Mouse (Mus musculus) c-Kit-positive CD71-negative TER-119-negative erythroid progenitor cells, embryonic 14.5 days (primary cell): Measurements from ENCODE around the gene Ccndbp1.
"Not testable (repeated sequence)": the region's sequence is repeated elsewhere in the genome, so short reads cannot be mapped to it uniquely, and the experiment has no call there.

ENCODE experiments used
- DNase-seq: peaks from one replicate; pipeline ENCODE4 v3.0.0-alpha.2; 2013; ENCODE audit warnings: low read depth

Ccndbp1 gene

DNA sequence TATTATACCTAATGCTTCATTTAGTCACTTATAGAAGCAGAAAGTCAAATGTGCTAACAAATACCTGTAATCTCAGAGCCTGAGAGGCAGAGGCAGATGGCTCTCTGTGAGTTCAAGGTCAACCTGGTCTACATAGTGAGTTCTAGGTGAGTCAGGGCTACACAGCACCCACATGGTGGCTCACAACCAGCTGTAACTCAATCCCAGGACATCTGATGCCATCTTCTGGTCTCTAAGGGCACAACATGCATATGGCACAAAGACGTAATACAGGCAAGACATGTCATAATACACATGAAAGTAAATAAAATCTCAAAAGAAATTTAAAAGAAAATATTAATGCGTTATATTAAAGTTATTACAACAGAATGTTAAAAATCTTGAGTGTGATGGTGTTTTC lies 4.6 kb upstream of the Ccndbp1 start:
- DNase-seq, result peak; percentile 10

DNA sequence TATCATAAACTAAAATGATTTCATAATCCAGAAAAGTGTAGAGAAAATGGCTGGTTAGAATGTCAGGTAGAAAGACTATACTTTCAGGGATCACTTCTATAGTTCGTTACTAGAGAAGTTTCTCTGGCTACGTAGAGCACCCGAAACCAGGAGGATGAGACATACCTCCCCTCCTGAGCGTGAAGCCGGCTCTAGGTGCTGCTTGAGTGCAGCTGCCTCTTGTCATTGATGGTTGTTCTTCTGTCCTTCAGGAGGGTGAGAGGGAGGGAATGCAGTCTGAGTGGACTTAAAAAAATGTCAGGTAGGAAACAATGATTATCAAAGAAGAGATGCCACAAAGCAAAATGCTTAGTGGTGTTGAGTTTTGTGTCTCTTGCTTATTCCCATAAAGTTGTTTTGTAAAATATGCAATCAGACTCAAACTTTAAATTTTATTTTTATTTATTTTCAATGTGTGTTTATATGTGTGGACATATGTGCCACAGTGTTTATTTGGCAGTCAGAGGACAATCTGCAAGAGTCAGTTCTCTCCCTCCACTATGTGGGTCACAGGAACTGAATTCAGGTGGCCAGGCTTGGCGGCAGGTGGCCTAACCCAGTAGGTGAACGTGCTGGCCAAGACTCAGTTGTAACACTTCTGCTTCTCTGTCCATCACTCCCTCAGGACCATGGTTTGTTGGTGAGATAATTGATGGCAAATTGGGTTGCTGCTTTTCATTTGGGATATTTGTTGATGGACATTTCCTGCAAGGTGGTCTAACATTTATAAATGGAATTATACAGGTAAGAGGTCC lies 4.0 kb upstream of the Ccndbp1 start:
- DNase-seq, result no peak

DNA sequence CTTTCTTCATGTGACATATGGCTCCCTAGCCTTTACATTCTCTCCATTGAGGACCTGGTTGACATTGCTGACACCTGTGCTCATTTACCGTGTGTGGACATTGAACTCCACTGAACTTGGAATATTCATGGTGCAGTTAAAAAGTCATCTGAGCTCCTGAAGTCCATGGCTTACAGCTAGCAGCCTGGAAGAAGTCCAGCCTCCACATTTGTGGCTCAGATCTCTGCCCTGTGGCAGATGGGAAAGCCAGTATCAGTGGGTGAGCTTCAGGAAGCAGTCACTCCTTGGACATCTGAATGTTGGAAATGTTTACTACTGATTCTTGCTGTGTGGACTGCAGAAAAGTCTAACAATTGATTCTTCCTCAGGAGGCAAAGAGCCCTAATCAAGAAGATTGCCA lies 1.2 kb upstream of the Ccndbp1 start:
- DNase-seq, result no peak

DNA sequence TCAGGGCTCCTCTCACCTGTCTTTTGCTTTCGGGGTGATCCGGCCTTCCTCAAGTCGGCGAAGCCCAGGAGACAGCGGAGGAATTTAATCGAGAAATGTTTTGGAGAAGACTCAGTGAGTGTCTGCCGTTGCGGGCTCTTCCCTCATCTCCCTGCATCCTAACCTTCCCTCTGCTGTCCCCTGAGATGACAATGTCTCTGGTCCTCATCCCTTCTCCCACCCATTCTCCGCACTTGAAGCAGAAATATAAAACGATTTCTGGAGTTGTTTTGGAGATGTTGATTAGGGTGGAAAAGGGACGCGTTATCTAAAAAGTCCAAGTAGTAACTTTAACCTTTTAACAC lies 433 bp downstream of the Ccndbp1 start:
- no peak for DNase-seq

DNA sequence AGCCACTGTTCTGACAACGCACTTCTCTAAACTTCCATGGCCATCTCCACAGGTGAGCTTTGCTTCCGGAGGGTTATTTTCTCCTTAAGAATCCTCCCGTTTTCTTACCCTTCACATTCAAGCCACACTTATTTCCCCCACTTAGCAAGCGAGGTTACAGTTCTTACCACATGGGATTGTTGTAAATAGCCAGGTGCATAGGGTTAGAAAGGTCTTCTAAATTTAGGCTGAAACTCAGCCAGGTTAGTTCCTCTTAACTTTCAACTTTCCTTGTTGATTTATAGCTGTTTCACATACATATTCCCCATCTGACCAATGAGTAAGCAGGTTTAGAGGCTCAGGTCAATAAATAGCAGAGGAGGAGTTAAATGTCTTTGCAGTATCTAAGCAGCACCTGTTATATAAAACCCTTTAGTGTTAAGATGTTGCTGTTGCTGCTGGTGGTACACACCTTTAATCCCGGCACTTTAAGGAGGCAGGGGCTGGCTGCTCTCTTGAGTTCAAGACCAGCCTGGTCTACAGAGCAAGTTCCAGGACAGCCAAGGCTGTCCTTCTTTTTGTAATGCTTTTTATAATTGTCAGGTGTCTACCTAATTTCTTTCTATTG lies 971 bp downstream of the Ccndbp1 start:
- DNase-seq, result no peak

DNA sequence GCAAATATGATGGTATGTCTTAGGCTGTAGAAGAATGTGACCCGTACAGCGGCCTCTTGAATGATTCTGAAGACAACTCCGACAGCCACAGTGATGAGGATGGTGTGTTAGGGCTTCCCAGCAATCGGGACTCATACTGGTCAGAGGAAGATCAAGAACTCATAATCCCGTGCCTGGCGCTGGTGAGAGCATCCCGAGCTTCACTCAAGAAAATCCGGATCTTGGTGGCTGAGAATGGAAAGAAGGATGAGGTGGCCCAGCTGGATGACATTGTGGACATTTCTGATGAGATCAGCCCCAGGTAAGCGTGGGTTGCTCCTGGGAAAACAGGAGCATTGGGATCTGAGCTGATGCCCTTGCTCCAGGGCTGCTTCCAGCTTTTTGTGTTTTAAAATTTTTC lies 4.5 kb downstream of the Ccndbp1 start:
- DNase-seq, result no peak

DNA sequence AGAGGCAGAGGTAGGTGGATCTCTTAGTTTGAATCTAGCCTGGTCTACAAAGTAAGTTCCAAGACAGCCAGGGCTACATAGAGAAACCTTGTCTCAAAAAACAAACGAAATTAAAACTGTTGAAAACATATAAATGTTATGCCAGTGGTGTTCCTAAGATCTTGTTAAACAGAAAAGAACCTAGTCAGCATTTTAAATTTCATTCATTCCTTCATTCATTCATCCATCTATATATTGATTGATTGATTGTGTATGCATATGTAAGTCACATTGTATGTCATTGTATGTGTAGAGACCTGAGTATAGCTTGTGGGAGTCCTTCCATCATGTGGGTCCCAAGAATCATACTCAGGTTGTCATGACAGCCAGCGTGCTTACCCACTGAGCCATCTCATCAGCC lies 7.3 kb downstream of the Ccndbp1 start:
- DNase-seq, result no peak

DNA sequence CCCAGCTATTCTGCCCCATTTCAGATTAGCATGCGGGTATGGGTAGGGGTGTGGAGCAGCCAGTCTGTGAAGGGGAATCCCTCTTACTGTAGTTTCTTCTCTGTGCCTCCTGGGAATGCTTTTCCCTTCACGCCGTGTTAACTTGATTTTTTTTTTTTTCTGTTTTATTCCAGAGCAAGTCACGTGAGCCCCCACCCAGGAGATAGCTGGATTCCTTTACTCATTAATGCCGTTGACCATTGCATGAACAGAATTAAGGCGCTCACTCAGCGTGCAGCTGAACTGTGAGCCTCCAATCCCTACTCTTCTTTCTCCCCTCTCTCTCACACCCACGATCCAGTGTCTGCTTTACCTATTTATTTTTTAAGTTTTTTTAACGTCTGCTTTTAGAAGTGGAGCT lies 8.0 kb downstream of the Ccndbp1 start:
- DNase-seq, result no peak

DNA sequence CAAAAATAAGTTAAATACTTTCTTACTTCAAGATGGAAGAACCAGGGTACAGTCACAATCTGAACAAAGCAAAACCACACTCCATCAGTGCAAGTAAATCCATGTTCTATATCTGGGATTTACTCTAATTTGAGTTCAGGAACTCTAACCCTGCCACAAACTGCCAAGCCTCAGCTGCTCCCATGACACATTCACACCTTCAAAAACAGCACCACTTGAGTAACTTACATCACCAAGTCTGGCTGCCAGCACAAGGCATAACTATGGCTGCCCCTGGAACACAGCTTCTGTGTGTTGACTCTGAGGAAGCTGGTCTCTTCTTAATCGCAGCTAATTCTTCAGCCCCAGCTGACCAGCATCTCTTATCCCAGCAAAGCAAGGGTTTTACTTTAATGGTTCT lies 8.9 kb downstream of the Ccndbp1 start:
- no peak for DNase-seq

DNA sequence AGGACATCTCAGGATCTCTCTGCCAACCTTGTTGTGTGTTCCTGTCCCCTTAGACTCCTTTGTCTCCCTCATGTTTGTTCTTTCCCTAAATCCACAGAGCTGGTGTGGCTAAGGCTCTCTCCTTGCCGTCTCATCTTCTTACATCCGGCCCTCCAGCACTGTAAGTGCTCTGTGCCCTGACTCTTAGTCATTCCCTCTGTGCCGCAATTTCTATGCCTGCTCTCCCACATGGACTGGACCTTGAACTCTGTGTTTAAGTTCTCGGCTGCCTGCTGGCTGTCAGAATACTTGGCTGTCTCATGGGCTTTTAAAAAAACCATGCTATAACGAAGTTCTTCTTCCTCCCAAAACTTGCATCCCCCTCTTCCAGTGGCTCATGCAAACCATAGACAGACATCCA lies 14.7 kb downstream of the Ccndbp1 start:
- DNase-seq, result no peak

DNA sequence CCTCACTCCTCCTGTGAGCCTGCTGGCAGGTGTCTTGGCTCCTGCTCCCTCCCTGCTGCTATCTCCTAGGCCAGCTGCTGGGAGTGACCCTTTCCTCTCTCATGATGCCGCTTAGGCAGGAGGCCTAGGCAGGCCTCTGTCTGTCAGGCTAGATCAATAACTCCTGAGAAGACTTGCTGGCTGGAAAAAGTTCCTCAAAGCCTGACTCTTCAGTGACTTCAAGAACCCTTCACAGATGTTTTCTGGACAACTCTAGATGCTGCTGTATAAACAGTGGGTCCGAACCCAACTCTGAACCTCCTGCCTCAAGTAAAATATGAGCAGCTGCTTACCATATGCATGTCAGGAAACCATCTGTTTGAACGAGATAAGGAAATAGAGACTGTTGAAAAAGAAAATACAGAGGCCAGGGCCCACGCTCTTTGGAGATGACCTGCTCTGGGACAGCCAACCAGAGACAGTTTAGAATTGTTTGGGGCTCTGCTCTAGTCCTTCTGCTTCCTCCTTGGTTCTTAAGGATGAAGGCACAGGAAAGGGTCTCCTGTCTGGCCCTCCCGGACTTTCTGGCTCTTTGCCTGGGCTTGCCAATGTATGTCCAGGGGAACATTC lies 28.6 kb downstream of the Ccndbp1 start, which contains the start of gene Epb42:
Gene Epb42, minus strand, starts transcription at position 340 of the 609 bp plus-strand sequence.
- peak; percentile 22 for DNase-seq

DNA sequence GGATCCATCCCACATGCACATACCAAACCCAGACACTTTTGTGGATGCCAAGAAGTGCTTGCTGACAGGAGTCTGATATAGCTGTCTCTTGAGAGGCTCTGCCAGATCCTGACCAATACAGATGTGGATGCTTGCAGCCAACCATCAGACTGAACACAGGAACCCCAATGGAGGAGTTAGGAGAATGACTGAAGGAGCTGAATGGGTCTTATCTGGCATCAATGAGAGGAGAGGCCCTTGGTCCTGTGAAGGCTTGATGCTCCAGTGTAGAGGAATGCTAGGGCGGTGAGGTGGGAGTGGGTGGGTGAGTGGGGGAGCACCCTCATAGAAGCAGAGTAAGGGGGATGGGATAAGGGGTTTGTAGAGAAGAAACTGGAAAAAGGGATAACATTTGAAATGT lies 30.6 kb downstream of the Ccndbp1 start:
- not testable (repeated sequence) for DNase-seq

DNA sequence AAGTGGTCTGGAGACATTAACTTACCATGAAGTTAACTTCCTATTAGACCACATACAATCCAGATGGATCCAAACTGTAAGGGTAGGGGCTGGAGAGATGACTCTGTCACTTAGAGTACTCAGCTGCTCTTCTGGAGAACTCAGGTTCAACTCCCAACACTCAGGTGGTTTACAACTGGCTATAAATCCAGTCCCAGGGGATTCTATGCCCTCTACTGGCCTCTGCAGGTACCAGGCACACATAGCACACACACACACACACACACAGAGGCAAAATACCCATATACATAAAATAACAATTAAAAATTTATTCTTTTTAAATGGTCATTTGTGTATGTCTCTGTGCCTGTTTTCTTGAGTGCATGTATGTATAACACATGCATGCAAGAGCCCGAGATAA lies 31.2 kb downstream of the Ccndbp1 start:
- no peak for DNase-seq

DNA sequence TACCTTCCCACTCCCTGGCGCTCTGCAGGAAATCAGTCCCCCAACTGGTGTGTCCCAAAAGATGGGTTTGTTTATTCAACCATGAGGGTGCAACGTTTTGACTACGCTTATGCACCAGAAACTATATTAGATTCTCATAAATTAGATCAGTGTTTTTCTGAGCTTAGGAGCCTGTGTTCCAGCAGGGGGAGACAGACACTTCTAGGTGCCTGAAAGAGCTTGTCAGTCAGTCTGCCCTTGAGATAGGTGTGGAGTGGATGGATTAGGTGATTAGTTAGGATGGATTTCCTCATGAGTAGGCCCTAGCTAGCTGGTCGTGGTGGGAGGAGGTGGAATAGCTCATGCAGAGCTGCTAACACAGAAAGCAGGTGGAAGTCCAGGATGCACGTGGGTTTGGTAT lies 32.9 kb downstream of the Ccndbp1 start:
- DNase-seq, result peak; percentile 16

DNA sequence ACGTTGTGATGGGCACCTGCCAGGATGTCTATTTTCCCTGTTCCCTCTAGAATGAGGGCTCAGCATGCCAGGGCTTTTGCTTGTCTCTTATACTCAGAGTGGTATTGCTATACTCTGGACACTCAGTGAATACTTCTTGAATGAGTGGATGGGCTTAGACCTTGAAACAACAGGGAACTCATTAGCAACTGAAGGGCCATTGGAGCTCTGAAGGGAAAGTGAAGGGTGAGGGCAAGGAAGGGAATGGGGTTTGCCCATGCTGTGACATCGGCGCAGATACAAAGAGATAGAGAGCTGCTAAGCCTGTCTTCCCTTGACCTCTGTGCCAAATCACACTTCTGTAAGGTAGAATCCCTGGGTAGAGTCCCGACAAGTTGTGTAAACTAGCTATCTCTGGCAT lies 37.5 kb downstream of the Ccndbp1 start:
- DNase-seq, result no peak

DNA sequence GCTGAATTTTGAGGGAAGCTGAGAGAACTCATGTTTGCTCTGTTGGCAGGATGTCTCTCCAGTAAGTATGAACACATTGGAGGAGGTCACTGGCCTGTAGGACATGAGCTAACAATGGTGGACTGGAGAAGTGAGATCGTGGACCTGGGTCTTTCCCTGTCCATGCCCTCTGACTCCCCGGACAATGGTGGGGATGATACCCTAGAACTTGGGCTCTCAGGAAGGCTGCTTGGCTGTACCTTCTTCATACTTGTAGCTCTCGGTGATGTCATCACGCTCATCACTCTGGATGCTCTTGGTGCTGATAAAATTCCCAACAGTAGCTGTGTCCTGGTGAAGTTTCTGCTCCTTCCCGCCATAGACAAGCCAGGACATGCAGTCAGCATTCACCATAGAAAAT lies 44.0 kb downstream of the Ccndbp1 start:
- no peak for DNase-seq

DNA sequence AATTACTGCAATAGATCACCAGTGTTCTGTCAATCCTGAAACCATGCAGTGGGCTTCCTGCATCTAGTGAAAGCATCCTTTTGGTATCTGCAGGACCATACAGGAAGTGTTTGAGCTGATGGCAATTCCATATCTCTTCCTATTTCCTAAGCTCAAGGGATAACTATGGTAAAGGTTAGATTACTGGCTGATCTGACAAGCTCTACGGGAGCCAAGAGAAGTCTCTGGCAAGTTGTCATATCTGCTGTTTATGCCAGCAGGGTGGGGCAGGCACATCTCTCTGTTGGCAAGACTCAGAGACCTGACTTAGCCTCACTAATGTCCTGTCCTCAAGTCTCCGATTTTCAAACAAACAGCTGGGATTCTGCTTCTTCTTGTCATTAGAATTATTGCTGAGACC lies 45.9 kb downstream of the Ccndbp1 start:
- DNase-seq, result no peak

DNA sequence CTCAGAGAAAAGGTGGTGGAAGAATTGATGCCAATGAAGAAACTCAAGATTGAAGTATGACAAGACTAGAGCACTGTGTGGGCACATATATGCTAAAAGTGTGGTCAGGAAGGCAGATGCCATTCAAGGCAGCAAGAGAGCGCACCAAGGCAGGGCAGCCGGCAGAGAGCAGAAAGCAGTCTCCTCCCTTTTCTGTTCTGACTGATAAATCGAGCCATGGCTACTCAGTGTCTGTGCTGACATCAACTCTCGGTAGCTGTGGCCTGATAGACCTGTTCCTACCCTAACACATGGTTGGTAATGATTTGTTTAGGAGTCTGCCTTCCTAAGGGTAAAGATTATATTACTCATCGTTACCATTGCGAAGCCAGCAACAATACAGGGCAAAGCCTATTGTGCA lies 47.7 kb downstream of the Ccndbp1 start:
- no peak for DNase-seq

DNA sequence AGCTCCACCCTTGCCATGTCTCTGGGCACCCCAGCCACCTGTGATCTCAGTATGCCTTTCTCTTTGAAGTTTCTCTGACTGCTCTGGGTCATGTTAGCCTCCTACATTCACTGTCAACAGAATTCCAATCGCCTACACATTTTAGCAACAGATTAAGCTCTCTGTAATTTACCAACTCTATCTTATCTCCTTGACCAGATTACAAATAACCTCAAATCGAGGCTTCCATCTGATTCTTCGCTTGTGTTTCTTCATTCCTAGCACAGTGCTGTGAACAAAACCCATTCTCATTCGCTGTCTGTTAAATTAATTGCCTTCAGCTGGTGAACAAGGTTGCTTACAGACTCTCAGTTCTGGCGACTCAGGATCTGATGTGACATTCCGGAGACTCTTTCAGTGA lies 49.8 kb downstream of the Ccndbp1 start:
- no peak for DNase-seq

DNA sequence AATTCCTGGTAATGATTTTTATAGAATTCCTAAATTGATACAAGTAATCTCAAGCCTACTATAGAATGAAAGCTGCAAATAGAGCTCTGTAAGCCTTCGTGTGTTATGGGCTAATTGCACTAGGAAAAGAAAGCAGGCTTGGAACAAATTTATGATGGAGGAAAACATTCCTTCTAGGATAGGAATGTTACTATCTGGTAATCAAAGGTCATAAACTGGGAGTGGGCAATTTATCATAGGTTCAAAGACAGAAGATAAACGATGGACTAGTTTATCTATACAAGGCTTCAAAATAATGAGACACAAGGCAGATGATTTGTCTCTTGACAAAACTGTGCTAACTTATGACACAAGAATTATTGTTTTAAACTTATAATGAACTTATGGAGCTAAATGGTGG lies 53.1 kb downstream of the Ccndbp1 start:
- no peak for DNase-seq
